33 mouse cellular contexts compared by ENCODE assay signal in the genomic region with DNA sequence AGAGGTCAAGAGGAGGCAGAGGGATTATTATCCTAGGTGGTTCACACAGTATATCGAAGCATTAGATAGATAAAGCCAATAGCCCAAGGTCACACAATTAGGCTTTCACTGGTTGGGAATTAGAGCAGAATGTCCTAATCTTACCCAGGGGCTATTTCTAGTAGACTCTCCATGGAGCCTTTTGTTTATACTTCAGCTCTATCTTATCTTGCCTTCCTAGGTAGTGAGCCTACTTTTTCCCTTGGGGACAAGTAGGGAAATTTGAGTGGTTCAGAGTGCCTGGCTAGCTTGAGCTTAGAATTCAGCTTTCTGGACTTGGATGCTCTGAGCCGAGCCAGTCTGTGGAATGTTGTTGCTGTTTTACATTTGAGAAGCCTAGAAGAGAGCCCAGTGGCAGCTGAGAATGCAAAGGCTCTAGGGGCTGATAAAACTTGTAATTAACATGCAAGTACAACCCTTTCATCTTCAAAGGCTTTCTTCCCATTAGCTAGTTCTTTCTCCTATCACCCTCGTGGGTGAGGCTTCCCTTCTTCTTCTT. TPM values are rescaled to one million over a fixed set of nuclear protein-coding genes. Genes with fewer than 3 reads are reported as not detected.
A peak's percentile ranks its signal among the peaks of the same experiment; 100 is the strongest.
DNase-seq lines count a peak whose midpoint lies in the region; ATAC-seq and TF ChIP-seq lines count a peak whose summit lies in the region.
"Had no signal": no experiment of that assay in that cellular context is flagged by ENCODE, and none has a peak within 500 bp of the region (broad histone marks: within the 10 kb centered on the region; RNA-seq: fewer than 3 reads in every experiment).

No protein-coding gene starts in this region.

- WGBS in heart, embryonic 10.5 days: 2% methylated on average over 3 of the region's 3 CpGs
- 14% methylated on average over 3 of the region's 3 CpGs for WGBS in heart, embryonic 15.5 days
- WGBS in heart, postnatal 0 days: 9% methylated on average over 3 of the region's 3 CpGs

- no peak for TF ChIP-seq CTCF in heart, postnatal 0 days (IDR thresholded peaks at IDR 0.05; ENCODE audit: low read depth)

- in situ Hi-C loops in ES-E14 (cut with MboI; ENCODE audit: low sequenced_read_pairs in 2 of 2, unreplicated experiment in 2 of 2): no loop called here

- no peak for ATAC-seq in heart, embryonic 15.5 days (replicated peaks; ENCODE audit: insufficient number of reproducible peaks, insufficient read depth, low FRiP score, low read depth)
- peak; percentile 68; the same call in 1 of the 2 replicates for ATAC-seq in heart, postnatal 0 days (ENCODE audit: insufficient read depth, low read depth)
- ATAC-seq: CD4-positive, CD25-positive, alpha-beta regulatory T cell, adult 4 months; forebrain, embryonic 16.5 days; hindbrain, embryonic 16.5 days; midbrain, embryonic 16.5 days had no signal

- no peak for DNase-seq in heart, embryonic 10.5 days (ENCODE audit: low spot score)
- no peak for DNase-seq in heart, adult 9 months (ENCODE audit: low spot score in 2 of 2)
- no peak for DNase-seq in heart, adult 18-20 months
- peak; percentile 42 for DNase-seq in ES-E14 (ENCODE audit: low read depth, low spot score)
- DNase-seq in heart, postnatal 0 days (ENCODE audit: low spot score): peak; percentile 46
- DNase-seq in layer of hippocampus, adult 11-12 months (ENCODE audit: low spot score): no peak
- DNase-seq: adrenal gland, postnatal 14 days; cerebellum, adult 11 months; cerebellum, adult 9-10 months; cerebellum, postnatal 36 days; kidney, adult 18-20 months; kidney, postnatal 4 days; layer of hippocampus, adult 9-11 months; lung, adult 2 months; lung, postnatal 14 days; right cerebral cortex, adult 18-20 months; spleen, adult 18-20 months; thymus, postnatal 14 days had no signal

- peak; percentile 36; the same call in 1 of the 2 replicates for TF ChIP-seq EP300 in heart, postnatal 0 days (IDR thresholded peaks at IDR 0.05; ENCODE audit: low read depth)

- no peak overlapping the region for H3K9ac ChIP-seq in heart, embryonic 15.5 days
- H3K9ac ChIP-seq in ES-E14 (ENCODE audit: insufficient read depth, low read depth, low read length, poor library complexity, severe bottlenecking): no peak overlapping the region
- H3K9ac ChIP-seq in heart, postnatal 0 days (replicated peaks; ENCODE audit: low read depth, low read length): no peak overlapping the region
- H3K9ac ChIP-seq: embryonic facial prominence, embryonic 12.5 days; limb, embryonic 15.5 days; liver, embryonic 14.5 days; neural tube, embryonic 12.5 days had no signal

- peak overlapping the region; percentile 69; the same call in 1 of the 2 replicates for H3K27ac ChIP-seq in heart, embryonic 10.5 days
- H3K27ac ChIP-seq in heart, embryonic 15.5 days: peak overlapping the region; percentile 62
- no peak overlapping the region for H3K27ac ChIP-seq in ES-E14 (ENCODE audit: insufficient read depth, low read depth, low read length, poor library complexity, severe bottlenecking)
- H3K27ac ChIP-seq in heart, postnatal 0 days (ENCODE audit: low read depth): peak overlapping the region; percentile 16
- H3K27ac ChIP-seq: embryonic facial prominence, embryonic 12.5 days; kidney, postnatal 0 days; limb, embryonic 10.5 days; limb, embryonic 15.5 days; liver, embryonic 14.5 days; midbrain, embryonic 10.5 days; neural tube, embryonic 12.5 days had no signal

- no peaks in the 10 kb centered on the region for H3K27me3 ChIP-seq in heart, embryonic 10.5 days (ENCODE audit: insufficient read depth, poor library complexity, severe bottlenecking)
- H3K27me3 ChIP-seq in heart, embryonic 15.5 days: no peaks in the 10 kb centered on the region
- H3K27me3 ChIP-seq in heart, postnatal 0 days (ENCODE audit: control insufficient read depth, insufficient read depth, low read length): no peaks in the 10 kb centered on the region
- H3K27me3 ChIP-seq: embryonic facial prominence, embryonic 12.5 days; limb, embryonic 15.5 days; neural tube, embryonic 12.5 days had no signal

- H3K4me1 ChIP-seq in heart, embryonic 10.5 days: peaks cover 47% of the 10 kb centered on the region
- H3K4me1 ChIP-seq in heart, embryonic 15.5 days (replicated peaks): peaks cover 43% of the 10 kb centered on the region
- no peaks in the 10 kb centered on the region for H3K4me1 ChIP-seq in ES-E14 (ENCODE audit: control insufficient read depth in 2 of 2, insufficient read depth in 2 of 2, low read length in 2 of 2, poor library complexity in 1 of 2)
- peaks cover 34% of the 10 kb centered on the region for H3K4me1 ChIP-seq in heart, postnatal 0 days (ENCODE audit: control insufficient read depth, insufficient read depth)
- H3K4me1 ChIP-seq: embryonic facial prominence, embryonic 12.5 days; limb, embryonic 10.5 days; midbrain, embryonic 10.5 days; neural tube, embryonic 12.5 days had no signal

- no peak overlapping the region; the same call in 1 of the 2 replicates for H3K4me2 ChIP-seq in heart, embryonic 15.5 days
- no peak overlapping the region for H3K4me2 ChIP-seq in heart, postnatal 0 days (ENCODE audit: low read depth, low read length)
- H3K4me2 ChIP-seq: embryonic facial prominence, embryonic 12.5 days; limb, embryonic 15.5 days; neural tube, embryonic 12.5 days had no signal

- no peaks in the 10 kb centered on the region for H3K9me3 ChIP-seq in heart, embryonic 10.5 days
- no peaks in the 10 kb centered on the region for H3K9me3 ChIP-seq in heart, embryonic 15.5 days (replicated peaks)
- H3K9me3 ChIP-seq in ES-E14 (ENCODE audit: control insufficient read depth, insufficient read depth, low read depth, low read length): no peaks in the 10 kb centered on the region
- no peaks in the 10 kb centered on the region for H3K9me3 ChIP-seq in heart, postnatal 0 days (replicated peaks; ENCODE audit: control insufficient read depth, low read length)
- H3K9me3 ChIP-seq: embryonic facial prominence, embryonic 12.5 days; G1E; limb, embryonic 10.5 days; limb, embryonic 15.5 days; midbrain, embryonic 10.5 days; neural tube, embryonic 12.5 days had no signal

- no peak overlapping the region for H3K4me3 ChIP-seq in heart, embryonic 10.5 days
- H3K4me3 ChIP-seq in heart, embryonic 15.5 days: no peak overlapping the region
- H3K4me3 ChIP-seq in ES-E14 (ENCODE audit: insufficient read depth in 1 of 2, low read depth in 1 of 2, low read length in 2 of 2, poor library complexity in 1 of 2, severe bottlenecking in 1 of 2): no peak overlapping the region
- no peak overlapping the region for H3K4me3 ChIP-seq in heart, postnatal 0 days (ENCODE audit: low read depth, low read length)
- H3K4me3 ChIP-seq: embryonic facial prominence, embryonic 12.5 days; erythroblast, embryonic 14.5 days; limb, embryonic 10.5 days; limb, embryonic 15.5 days; midbrain, embryonic 10.5 days; myocyte; neural tube, embryonic 12.5 days had no signal

- H3K36me3 ChIP-seq in heart, embryonic 10.5 days: no peaks in the 10 kb centered on the region
- no peaks in the 10 kb centered on the region for H3K36me3 ChIP-seq in heart, embryonic 15.5 days
- no peaks in the 10 kb centered on the region for H3K36me3 ChIP-seq in ES-E14 (ENCODE audit: control insufficient read depth, insufficient read depth, low read length, poor library complexity, severe bottlenecking)
- no peaks in the 10 kb centered on the region for H3K36me3 ChIP-seq in heart, postnatal 0 days (replicated peaks; ENCODE audit: control insufficient read depth, insufficient read depth, low read length)
- H3K36me3 ChIP-seq: embryonic facial prominence, embryonic 12.5 days; limb, embryonic 10.5 days; limb, embryonic 15.5 days; midbrain, embryonic 10.5 days; neural tube, embryonic 12.5 days had no signal

TF ChIP-seq in ES-E14, 5 proteins besides CTCF, POLR2A, EP300 and RAD21:
- no peak for TF ChIP-seq ZNF384 (IDR thresholded peaks at IDR 0.05; ENCODE audit: low read depth, low read length)
- TF ChIP-seq ZC3H11A (IDR thresholded peaks at IDR 0.05; ENCODE audit: borderline replicate concordance, low read depth, low read length): no peak
- TF ChIP-seq CHD2 (IDR thresholded peaks at IDR 0.05; ENCODE audit: low read depth, low read length): no peak
- no peak for TF ChIP-seq MAFK (IDR thresholded peaks at IDR 0.05; ENCODE audit: insufficient read depth, low read depth, low read length)
- TF ChIP-seq HCFC1 (IDR thresholded peaks at IDR 0.05; ENCODE audit: borderline replicate concordance, insufficient read depth, low read length): no peak

RNA-seq across cellular contexts. Expression of a gene that starts 12.7 kb away (rescaled TPM):
- polyA plus RNA-seq in heart, embryonic 10.5 days (2016; fragmentation: Nextera tagmentation; extraction: Ambion mirVana): 13.4 and 22.7 TPM in 2 replicates
- polyA plus RNA-seq in heart, embryonic 15.5 days (2015; fragmentation: Nextera tagmentation; extraction: Ambion mirVana): 16.8 and 19.3 TPM in 2 replicates
- 1 to 10 TPM; 8.9 to 9.8 TPM for total RNA-seq in heart, adult 18-20 months (2021)
- 3.4 and 14.3 TPM in 2 replicates for total RNA-seq in ES-E14 (2012; rRNA removed)
- 12.5 and 25.8 TPM in 2 replicates for total RNA-seq in heart, postnatal 0 days (2014; rRNA removed; ENCODE audit: low replicate concordance)
- polyA plus RNA-seq in heart, postnatal 0 days (2015; fragmentation: Nextera tagmentation; extraction: Ambion mirVana): 7.4 and 9.3 TPM in 2 replicates

Comparison
In these comparisons a context has a peak if more than half of its experiments do, and no peak if none do; other contexts are left out.
1. DNase-seq: peak in ES-E14 (single experiment) and heart, postnatal 0 days (single experiment); none in heart, embryonic 10.5 days (single experiment), heart, adult 9 months (0 of 2), heart, adult 18-20 months (0 of 2) and layer of hippocampus, adult 11-12 months (single experiment).